9 mouse cellular contexts compared by ENCODE assay signal in genomic region chr19:41646947-41647631, GRCm38 (mm10).
A peak's percentile ranks its signal among the peaks of the same experiment; 100 is the strongest.
DNase-seq lines count a peak whose midpoint lies in the region; ATAC-seq and TF ChIP-seq lines count a peak whose summit lies in the region.
"Had no signal": no experiment of that assay in that cellular context is flagged by ENCODE, and none has a peak within 500 bp of the region (broad histone marks: within the 10 kb centered on the region; RNA-seq: fewer than 3 reads in every experiment).

No protein-coding gene starts in this region.

- no peaks in the 10 kb centered on the region; the same call in 1 of the 2 replicates for H3K27me3 ChIP-seq in liver, embryonic 14.5 days (ENCODE audit: control insufficient read depth, insufficient read depth, low read length)

- no peak overlapping the region for H3K9ac ChIP-seq in liver, embryonic 14.5 days (replicated peaks)

- TF ChIP-seq CTCF in liver, embryonic 14.5 days (IDR thresholded peaks at IDR 0.05; ENCODE audit: low read depth): peak; percentile 83

- no peaks in the 10 kb centered on the region for H3K9me3 ChIP-seq in liver, embryonic 14.5 days (ENCODE audit: control insufficient read depth, low read length)

- H3K4me2 ChIP-seq in liver, embryonic 14.5 days (ENCODE audit: low read depth): no peak overlapping the region

- H3K36me3 ChIP-seq in liver, embryonic 14.5 days (replicated peaks; ENCODE audit: control insufficient read depth, insufficient read depth, low read depth): no peaks in the 10 kb centered on the region

- no peak overlapping the region for H3K4me3 ChIP-seq in liver, embryonic 14.5 days (ENCODE audit: insufficient read depth in 1 of 2, low read depth in 2 of 2, low read length in 2 of 2)
- H3K4me3 ChIP-seq: erythroblast, embryonic 14.5 days had no signal

- DNase-seq in 416B (ENCODE audit: low read depth): peak; percentile 80
- peak; percentile 67 for DNase-seq in T-cell, adult 2 months (ENCODE audit: low spot score)
- DNase-seq in cerebellum, postnatal 4 days (ENCODE audit: low spot score in 2 of 2): peak; percentile 68 to 78
- peak; percentile 22 to 27 for DNase-seq in gastrocnemius, adult 8-10 months (ENCODE audit: low spot score in 2 of 2)
- peak; percentile 57 for DNase-seq in kidney, adult 9 months
- peak; percentile 31 to 54 (median 41) for DNase-seq in liver, embryonic 14.5 days (ENCODE audit: low read depth in 3 of 3, low spot score in 3 of 3)
- peak; percentile 71 for DNase-seq in ovary, postnatal 14 days (ENCODE audit: low spot score)
- DNase-seq in thymus, postnatal 10 days (ENCODE audit: low spot score in 2 of 2): peak; percentile 71 to 87

- 0 out of 2 replicates have a peak, but pooled peaks have one; percentile 8 for ATAC-seq in liver, embryonic 14.5 days (ENCODE audit: insufficient read depth)

- H3K4me1 ChIP-seq in liver, embryonic 14.5 days (replicated peaks; ENCODE audit: control insufficient read depth in 2 of 2, insufficient read depth in 2 of 2, low read length in 1 of 2): no peaks in the 10 kb centered on the region

- 27% methylated on average over 16 of the region's 16 CpGs for WGBS in liver, embryonic 14.5 days (ENCODE audit: insufficient replicate concordance)

- H3K27ac ChIP-seq in liver, embryonic 14.5 days: no peak overlapping the region

- no peak for TF ChIP-seq EP300 in liver, embryonic 14.5 days (IDR thresholded peaks at IDR 0.05; ENCODE audit: low read depth)

Comparison
In these comparisons a context has a peak if more than half of its experiments do, and no peak if none do; other contexts are left out.
1. DNase-seq: peak in every context shown above with its lines; median percentile 80 in 416B; 79 in thymus, postnatal 10 days; 73 in cerebellum, postnatal 4 days; 71 in ovary, postnatal 14 days; 67 in T-cell, adult 2 months; 57 in kidney, adult 9 months; 41 in liver, embryonic 14.5 days; 24 in gastrocnemius, adult 8-10 months.